Mouse (Mus musculus) G1E (cell line): ENCODE results near the gene Gpr27. TPM values are rescaled to one million over a fixed set of nuclear protein-coding genes. Genes with fewer than 3 reads are reported as not detected.

ENCODE experiments used
- ATAC-seq: 2 replicates; pipeline ENCODE4 v1.8.0; 2016; ENCODE audit warnings: mild to moderate bottlenecking; ENCODE audit not compliant: insufficient number of reproducible peaks, poor library complexity, low FRiP score, severe bottlenecking; ENCODE audit errors: extremely low read depth
- DNase-seq: peaks from one replicate; pipeline ENCODE4 v3.0.0; 2012; ENCODE audit warnings: low spot score
- H3K27me3 ChIP-seq: 2 replicates; pipeline ENCODE4 v1.6.1; 2012; ENCODE audit warnings: mild to moderate bottlenecking, low read length, inconsistent platforms; ENCODE audit not compliant: insufficient read depth
- H3K36me3 ChIP-seq: replicated peaks from 2 replicates; pipeline ENCODE3; 2012; ENCODE audit warnings: mild to moderate bottlenecking, inconsistent platforms
- H3K4me1 ChIP-seq: 2 replicates; pipeline ENCODE4 v1.6.1; 2012; ENCODE audit warnings: low read depth, low read length, inconsistent platforms, mixed read lengths; ENCODE audit not compliant: insufficient read depth
- H3K4me3 ChIP-seq: 2 replicates; pipeline ENCODE4 v1.5.1; 2012; ENCODE audit warnings: low read depth, mild to moderate bottlenecking, inconsistent platforms, low read length, moderate library complexity, mixed read lengths
- H3K9me3 ChIP-seq: replicated peaks from 2 replicates; pipeline ENCODE4 v1.6.1; 2012; ENCODE audit warnings: inconsistent platforms
- CTCF ChIP-seq: IDR thresholded peaks from 2 replicates; pipeline ENCODE4 v1.5.1; 2012; ENCODE audit warnings: low read depth, low read length, inconsistent platforms, mixed read lengths
- GATA1 ChIP-seq: IDR thresholded peaks from 2 replicates; pipeline ENCODE4 v1.6.1; 2012; ENCODE audit warnings: borderline replicate concordance, low read length, inconsistent platforms, mixed read lengths
- GATA2 ChIP-seq: IDR thresholded peaks from 2 replicates; pipeline ENCODE4 v1.6.1; 2012; ENCODE audit warnings: low read depth, low read length, inconsistent platforms, borderline replicate concordance
- POLR2AphosphoS5 ChIP-seq: IDR thresholded peaks from 2 replicates; pipeline ENCODE4 v1.6.1; 2012; ENCODE audit warnings: low read depth, low read length, inconsistent platforms; ENCODE audit not compliant: insufficient replicate concordance
- TAL1 ChIP-seq: conservative IDR thresholded peaks from 2 replicates; pipeline ENCODE4 v1.6.1; 2012; ENCODE audit warnings: low read depth, low read length, inconsistent platforms, mixed read lengths
- polyA plus RNA-seq: library from polyadenylated mRNA; stranded (reverse); fragments of >175 nt; gene quantifications from 2 replicates; pipeline ENCODE4 v1.2.3, GENCODE M21; 2012
- total RNA-seq, 2 experiments: library from RNA; stranded (forward) in 1 of 2; stranded (reverse) in 1 of 2; fragments of 200-1000 nt in 1 of 2; fragments of >200 nt in 1 of 2; fragmentation: Nextera tagmentation in 1 of 2; gene quantifications; 2 replicates each; pipeline ENCODE4 v1.2.3; 2014 to 2017

The Gpr27 gene
- total and polyA plus RNA-seq, 3 experiments: 0.11 TPM; not detected in 2

DNA sequence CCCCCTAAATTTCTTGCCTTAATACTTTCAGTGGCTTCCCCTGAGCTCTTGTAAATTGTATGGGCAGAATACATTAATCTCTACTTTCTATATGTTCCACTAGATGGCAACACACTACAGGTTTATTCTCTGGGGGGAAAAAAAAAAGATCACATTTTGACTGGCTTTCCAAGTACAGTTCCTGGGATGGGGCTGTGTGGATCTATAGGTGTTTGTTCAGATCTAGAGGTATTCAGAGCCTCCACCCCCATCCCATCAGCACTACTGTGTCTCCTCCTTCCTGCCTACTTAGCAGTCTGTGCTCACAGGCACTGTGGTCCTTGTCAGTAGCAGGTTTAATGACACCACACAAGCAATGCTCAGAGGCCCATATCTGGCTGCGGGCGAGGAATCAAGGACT lies 40.1 kb upstream of the Gpr27 start:
- no peaks in the 10 kb centered on the region for H3K36me3 ChIP-seq
- H3K9me3 ChIP-seq: peaks cover 39% of the 10 kb centered on the region
- DNase-seq (no peak), ATAC-seq (no peak)
- H3K4me1 ChIP-seq: no peaks in the 10 kb centered on the region
- H3K27me3 ChIP-seq: no peaks in the 10 kb centered on the region
- no peak for TF ChIP-seq TAL1
- TF ChIP-seq GATA2: no peak
- no peak for TF ChIP-seq GATA1
- TF ChIP-seq POLR2AphosphoS5: no peak
- no peak for TF ChIP-seq CTCF
- no peak overlapping the region for H3K4me3 ChIP-seq

- no peaks in the 10 kb centered on the region for H3K4me1 ChIP-seq
- DNase-seq (no peak), ATAC-seq (no peak)
- H3K4me3 ChIP-seq: no peak overlapping the region
- peaks cover 46% of the 10 kb centered on the region for H3K9me3 ChIP-seq
- H3K27me3 ChIP-seq: no peaks in the 10 kb centered on the region
- TF ChIP-seq GATA2 (no peak), GATA1 (no peak), CTCF (no peak), POLR2AphosphoS5 (no peak), TAL1 (no peak)
- H3K36me3 ChIP-seq: no peaks in the 10 kb centered on the region
Measured at GRCm38 (mm10) chr6:99654343-99654742, 38.1 kb upstream of the Gpr27 start.

DNA sequence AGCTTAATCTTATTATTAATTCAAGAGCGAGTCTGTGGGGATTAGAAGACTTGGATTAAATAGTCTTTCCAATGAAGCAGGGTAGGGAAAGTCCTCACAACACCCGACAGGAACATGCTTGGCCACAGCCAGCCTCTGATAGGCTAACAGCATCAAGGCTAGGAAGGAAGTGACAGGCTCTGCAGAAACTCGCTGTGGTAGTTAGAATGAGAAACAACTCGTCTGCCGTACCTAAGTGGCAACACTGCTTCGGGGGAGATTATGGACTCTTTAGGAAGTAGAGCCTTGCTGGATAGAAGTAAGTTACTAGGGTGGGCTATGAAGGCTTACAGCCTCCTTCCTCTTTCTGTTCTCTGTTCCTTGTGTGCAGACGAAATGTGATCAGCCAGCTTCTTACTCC lies 37.0 kb upstream of the Gpr27 start:
- no peaks in the 10 kb centered on the region for H3K36me3 ChIP-seq
- ATAC-seq: no peak
- H3K9me3 ChIP-seq: peaks cover 45% of the 10 kb centered on the region
- no peak for TF ChIP-seq GATA1
- TF ChIP-seq GATA2: no peak
- no peak for TF ChIP-seq POLR2AphosphoS5
- TF ChIP-seq CTCF: no peak
- no peak for TF ChIP-seq TAL1
- no peaks in the 10 kb centered on the region for H3K27me3 ChIP-seq
- H3K4me1 ChIP-seq: no peaks in the 10 kb centered on the region
- no peak overlapping the region for H3K4me3 ChIP-seq
- no peak for DNase-seq

- TF ChIP-seq GATA2 (no peak), CTCF (no peak), GATA1 (no peak), TAL1 (no peak), POLR2AphosphoS5 (no peak)
- peaks cover 46% of the 10 kb centered on the region for H3K9me3 ChIP-seq
- H3K4me1 ChIP-seq: no peaks in the 10 kb centered on the region
- ATAC-seq: no peak
- no peaks in the 10 kb centered on the region for H3K36me3 ChIP-seq
- H3K4me3 ChIP-seq: no peak overlapping the region
- no peaks in the 10 kb centered on the region for H3K27me3 ChIP-seq
- DNase-seq: no peak
Measured at GRCm38 (mm10) chr6:99656088-99656487, 36.4 kb upstream of the Gpr27 start.

DNA sequence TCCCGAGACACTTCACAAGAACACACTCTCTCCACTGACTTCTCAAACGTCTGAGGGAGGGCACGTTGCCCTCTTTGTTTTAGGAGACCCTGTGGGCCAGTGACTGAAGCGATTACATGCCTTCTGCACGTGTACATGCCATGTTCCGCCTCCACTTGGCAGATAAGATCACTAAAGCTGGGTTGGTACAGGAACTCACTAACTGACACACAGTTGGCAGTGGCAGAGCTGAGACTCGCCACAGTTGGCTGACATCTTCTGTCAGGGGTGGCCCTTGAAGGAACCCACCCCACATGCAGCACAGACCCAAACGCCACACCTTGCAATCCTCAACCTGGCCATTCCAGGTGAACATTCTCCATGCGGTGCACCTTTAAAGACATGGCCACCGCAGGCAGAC lies 33.9 kb upstream of the Gpr27 start:
- Histone ChIP-seq H3K36me3 (no peaks in the 10 kb centered on the region), H3K27me3 (no peaks in the 10 kb centered on the region), H3K4me3 (no peak overlapping the region), H3K4me1 (no peaks in the 10 kb centered on the region), H3K9me3 (peaks cover 49% of the 10 kb centered on the region)
- ATAC-seq (no peak), DNase-seq (no peak)
- TF ChIP-seq GATA2 (no peak), TAL1 (no peak), GATA1 (no peak), POLR2AphosphoS5 (no peak)

- ATAC-seq (no peak), DNase-seq (no peak)
- no peak for TF ChIP-seq TAL1
- no peak for TF ChIP-seq CTCF
- TF ChIP-seq GATA1: no peak
- no peak for TF ChIP-seq POLR2AphosphoS5
- no peak for TF ChIP-seq GATA2
- no peaks in the 10 kb centered on the region for H3K36me3 ChIP-seq
- no peak overlapping the region for H3K4me3 ChIP-seq
- peaks cover 56% of the 10 kb centered on the region for H3K9me3 ChIP-seq
- no peaks in the 10 kb centered on the region for H3K27me3 ChIP-seq
- H3K4me1 ChIP-seq: no peaks in the 10 kb centered on the region
Measured at GRCm38 (mm10) chr6:99660443-99660842, 32.0 kb upstream of the Gpr27 start.

GRCm38 (mm10) chr6:99663232-99663631 lies 29.2 kb upstream of the Gpr27 start:
- ATAC-seq (no peak), DNase-seq (no peak)
- Histone ChIP-seq H3K36me3 (no peaks in the 10 kb centered on the region), H3K9me3 (peaks cover 68% of the 10 kb centered on the region), H3K4me3 (no peak overlapping the region), H3K4me1 (no peaks in the 10 kb centered on the region), H3K27me3 (no peaks in the 10 kb centered on the region)
- TF ChIP-seq GATA2 (no peak), TAL1 (no peak), GATA1 (no peak), CTCF (no peak)
